Mouse (Mus musculus): Measurements from ENCODE around the gene Hist1h2bb. TPM values are rescaled to one million over a fixed set of nuclear protein-coding genes. Genes with fewer than 3 reads are reported as not detected.

Hist1h2bb gene
- polyA plus RNA-seq, 1 experiment from 2014 or later, result 2.6 TPM

DNA sequence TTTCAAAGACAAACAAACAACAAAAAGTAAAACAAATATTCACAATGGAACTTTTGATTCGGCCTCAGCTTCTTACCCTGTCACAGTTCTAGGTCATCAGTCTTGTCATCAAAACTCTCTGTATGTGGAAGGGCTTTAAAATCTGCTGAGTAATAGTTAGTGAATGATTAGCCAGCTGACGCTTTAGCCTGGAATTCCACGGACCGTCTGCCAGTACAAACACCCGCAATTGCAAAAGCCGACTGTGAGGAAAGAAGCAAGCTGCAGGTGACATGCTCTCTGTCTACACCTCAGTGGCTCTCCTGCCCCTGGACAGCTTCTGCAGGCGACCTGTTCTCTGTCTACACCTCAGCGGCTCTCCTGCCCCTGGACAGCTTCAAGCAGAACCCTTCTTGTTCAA is 16.1 kb upstream of the Hist1h2bb start:
- Histone ChIP-seq H3K27me3 (ENCODE audit: control insufficient read depth, insufficient read depth, low read length) (no peaks in the 10 kb centered on the region), H3K9ac (replicated peaks; ENCODE audit: low read length) (no peak overlapping the region), H3K27ac (replicated peaks; ENCODE audit: low read depth, low read length) (no peak overlapping the region), H3K9me3 (replicated peaks; ENCODE audit: control insufficient read depth, low read length) (no peaks in the 10 kb centered on the region), H3K4me1 (ENCODE audit: control insufficient read depth, insufficient read depth, low read length) (no peaks in the 10 kb centered on the region), H3K4me2 (ENCODE audit: low read depth, low read length) (no peak overlapping the region), H3K36me3 (replicated peaks; ENCODE audit: control insufficient read depth, insufficient read depth, low read depth, low read length) (no peaks in the 10 kb centered on the region), H3K4me3 (ENCODE audit: low read depth, low read length) (no peak overlapping the region)
- ATAC-seq (replicated peaks; ENCODE audit: insufficient number of reproducible peaks, low FRiP score, low TSS enrichment, low read depth), result no peak
- 53% methylated on average over 8 of the region's 8 CpGs for WGBS
- no peak for DNase-seq (ENCODE audit: low spot score)

DNA sequence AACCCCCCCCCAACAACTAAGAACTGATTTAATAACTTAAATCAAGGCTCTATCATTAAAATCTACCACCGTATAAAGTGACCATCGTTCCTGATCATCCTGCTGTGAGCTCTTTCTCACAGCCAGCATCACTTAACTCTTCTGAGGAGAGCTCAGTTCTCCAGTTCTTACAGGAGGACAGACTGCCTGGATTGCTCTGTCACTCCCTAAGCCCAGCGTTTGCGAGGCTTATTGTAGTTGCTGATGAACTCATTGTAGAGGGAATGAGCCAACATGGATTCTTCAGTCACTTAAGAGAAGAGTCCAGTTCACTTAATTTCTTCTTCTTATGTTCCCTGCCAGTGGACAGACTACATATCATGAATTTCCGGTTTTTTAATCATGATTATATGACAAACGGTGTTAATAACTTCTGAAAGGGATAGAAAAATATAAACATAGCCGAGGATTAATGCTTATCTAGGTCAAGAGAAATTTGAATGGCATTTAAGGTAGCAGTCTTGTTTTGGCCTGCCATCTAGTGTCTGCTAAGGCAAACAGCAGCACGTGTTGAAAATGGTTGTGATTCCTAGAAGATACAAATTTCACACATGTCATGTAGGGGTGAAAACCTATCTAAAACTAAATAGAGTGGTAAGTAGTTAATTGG is 14.3 kb upstream of the Hist1h2bb start:
- ATAC-seq (replicated peaks; ENCODE audit: insufficient number of reproducible peaks, low FRiP score, low TSS enrichment, low read depth) (no peak), DNase-seq (ENCODE audit: low spot score) (peak; percentile 70)
- no peaks in the 10 kb centered on the region for H3K36me3 ChIP-seq (replicated peaks; ENCODE audit: control insufficient read depth, insufficient read depth, low read depth, low read length)
- no peak overlapping the region for H3K27ac ChIP-seq (replicated peaks; ENCODE audit: low read depth, low read length)
- H3K4me1 ChIP-seq (ENCODE audit: control insufficient read depth, insufficient read depth, low read length), result no peaks in the 10 kb centered on the region
- H3K27me3 ChIP-seq (ENCODE audit: control insufficient read depth, insufficient read depth, low read length), result no peaks in the 10 kb centered on the region
- no peak overlapping the region for H3K9ac ChIP-seq (replicated peaks; ENCODE audit: low read length)
- H3K9me3 ChIP-seq (replicated peaks; ENCODE audit: control insufficient read depth, low read length), result no peaks in the 10 kb centered on the region
- WGBS, result 26% methylated on average over 8 of the region's 8 CpGs
- H3K4me2 ChIP-seq (ENCODE audit: low read depth, low read length), result no peak overlapping the region
- H3K4me3 ChIP-seq (ENCODE audit: low read depth, low read length), result no peak overlapping the region

DNA sequence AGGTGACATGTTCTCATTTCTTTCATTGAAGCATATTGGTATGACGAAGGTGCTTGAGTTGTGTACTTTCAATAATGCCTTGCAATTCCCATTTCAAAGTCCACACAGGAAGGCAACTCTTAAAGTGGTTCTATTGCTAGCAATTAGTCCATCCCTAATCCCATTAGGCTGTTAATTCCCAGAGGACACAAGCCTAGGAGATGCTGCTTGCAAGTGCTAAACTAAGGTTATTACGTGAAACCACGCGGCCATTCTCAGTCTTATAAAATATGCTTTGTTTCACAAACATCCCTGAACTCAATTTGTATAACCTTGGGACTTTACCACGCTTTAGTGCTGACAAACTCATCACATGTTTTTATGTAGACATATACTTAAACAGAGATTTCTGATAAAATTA is 9.4 kb upstream of the Hist1h2bb start:
- ATAC-seq (replicated peaks; ENCODE audit: insufficient number of reproducible peaks, low FRiP score, low TSS enrichment, low read depth) (no peak), DNase-seq (ENCODE audit: low spot score) (no peak)
- H3K4me1 ChIP-seq (ENCODE audit: control insufficient read depth, insufficient read depth, low read length), result no peaks in the 10 kb centered on the region
- no peaks in the 10 kb centered on the region for H3K9me3 ChIP-seq (replicated peaks; ENCODE audit: control insufficient read depth, low read length)
- no peaks in the 10 kb centered on the region for H3K27me3 ChIP-seq (ENCODE audit: control insufficient read depth, insufficient read depth, low read length)
- H3K27ac ChIP-seq (replicated peaks; ENCODE audit: low read depth, low read length), result no peak overlapping the region
- H3K4me3 ChIP-seq (ENCODE audit: low read depth, low read length), result no peak overlapping the region
- 77% methylated on average over 5 of the region's 5 CpGs for WGBS
- no peaks in the 10 kb centered on the region for H3K36me3 ChIP-seq (replicated peaks; ENCODE audit: control insufficient read depth, insufficient read depth, low read depth, low read length)
- H3K4me2 ChIP-seq (ENCODE audit: low read depth, low read length), result no peak overlapping the region
- H3K9ac ChIP-seq (replicated peaks; ENCODE audit: low read length), result no peak overlapping the region

DNA sequence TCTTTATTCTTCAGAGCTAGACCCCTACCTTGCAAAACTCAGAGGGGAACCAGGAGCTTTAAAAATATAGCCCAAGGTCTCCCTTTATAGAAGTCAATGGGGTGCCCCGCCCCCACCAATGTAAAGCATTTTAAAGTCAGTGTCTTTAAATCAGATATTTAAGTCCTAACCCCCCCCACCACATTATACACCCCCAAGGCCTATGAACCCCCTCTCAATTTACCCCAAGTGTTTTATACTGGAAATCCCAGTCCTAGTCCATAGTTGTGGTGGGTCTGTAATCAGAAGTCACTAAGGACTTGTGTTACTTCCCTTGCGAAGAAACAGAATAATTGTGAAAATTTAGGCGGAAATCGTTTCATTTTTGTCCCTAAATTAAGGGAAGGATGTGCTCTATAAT is 8.5 kb upstream of the Hist1h2bb start:
- peak overlapping the region; percentile 87; the same call in 1 of the 2 replicates for H3K9ac ChIP-seq (replicated peaks; ENCODE audit: low read length)
- DNase-seq (ENCODE audit: low spot score), result peak; percentile 42

DNA sequence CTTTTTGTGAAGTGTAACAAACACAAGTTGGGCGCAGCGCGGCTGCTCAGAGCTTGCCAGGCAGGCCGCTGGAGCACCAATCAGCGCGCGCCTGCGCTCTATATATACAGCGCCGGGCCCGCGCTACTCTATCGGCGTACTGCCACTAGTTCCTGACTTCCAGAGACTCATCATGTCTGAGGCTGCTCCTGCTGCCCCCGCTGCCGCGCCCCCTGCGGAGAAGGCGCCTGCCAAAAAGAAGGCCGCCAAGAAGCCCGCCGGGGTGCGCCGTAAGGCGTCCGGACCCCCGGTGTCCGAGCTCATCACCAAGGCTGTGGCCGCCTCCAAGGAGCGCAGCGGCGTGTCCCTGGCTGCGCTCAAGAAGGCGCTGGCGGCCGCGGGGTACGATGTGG is 7.9 kb upstream of the Hist1h2bb start, which contains the start of gene Hist1h1c:
Hist1h1c (plus strand) TSS at position 132 of the 392 bp plus-strand sequence.
- Histone ChIP-seq H3K27me3 (ENCODE audit: control insufficient read depth, insufficient read depth, low read length) (no peaks in the 10 kb centered on the region), H3K4me3 (ENCODE audit: low read depth, low read length) (peak within 1 kb of the TSS; percentile 56), H3K4me2 (ENCODE audit: low read depth, low read length) (peak within 1 kb of the TSS; percentile 90), H3K9ac (replicated peaks; ENCODE audit: low read length) (peak within 1 kb of the TSS; percentile 87), H3K9me3 (replicated peaks; ENCODE audit: control insufficient read depth, low read length) (no peaks in the 10 kb centered on the region), H3K36me3 (replicated peaks; ENCODE audit: control insufficient read depth, insufficient read depth, low read depth, low read length) (no peaks in the 10 kb centered on the region), H3K4me1 (ENCODE audit: control insufficient read depth, insufficient read depth, low read length) (no peaks in the 10 kb centered on the region), H3K27ac (replicated peaks; ENCODE audit: low read depth, low read length) (peak within 1 kb of the TSS; percentile 99)
- under 1% methylated on average over 30 of the region's 38 CpGs for WGBS
- ATAC-seq (replicated peaks; ENCODE audit: insufficient number of reproducible peaks, low FRiP score, low TSS enrichment, low read depth), result peak; percentile 96
- peak; percentile 94 for DNase-seq (ENCODE audit: low spot score)

More for the DNA sequence above, 8.5 kb upstream of the Hist1h2bb start:
- Histone ChIP-seq H3K4me1 (ENCODE audit: control insufficient read depth, insufficient read depth, low read length) (no peaks in the 10 kb centered on the region), H3K4me2 (ENCODE audit: low read depth, low read length) (no peak overlapping the region), H3K27ac (replicated peaks; ENCODE audit: low read depth, low read length) (peak overlapping the region; percentile 99), H3K27me3 (ENCODE audit: control insufficient read depth, insufficient read depth, low read length) (no peaks in the 10 kb centered on the region), H3K4me3 (ENCODE audit: low read depth, low read length) (no peak overlapping the region), H3K9me3 (replicated peaks; ENCODE audit: control insufficient read depth, low read length) (no peaks in the 10 kb centered on the region), H3K36me3 (replicated peaks; ENCODE audit: control insufficient read depth, insufficient read depth, low read depth, low read length) (no peaks in the 10 kb centered on the region)
- WGBS, result 22% methylated on average over 4 of the region's 4 CpGs
- ATAC-seq (replicated peaks; ENCODE audit: insufficient number of reproducible peaks, low FRiP score, low TSS enrichment, low read depth), result no peak

DNA sequence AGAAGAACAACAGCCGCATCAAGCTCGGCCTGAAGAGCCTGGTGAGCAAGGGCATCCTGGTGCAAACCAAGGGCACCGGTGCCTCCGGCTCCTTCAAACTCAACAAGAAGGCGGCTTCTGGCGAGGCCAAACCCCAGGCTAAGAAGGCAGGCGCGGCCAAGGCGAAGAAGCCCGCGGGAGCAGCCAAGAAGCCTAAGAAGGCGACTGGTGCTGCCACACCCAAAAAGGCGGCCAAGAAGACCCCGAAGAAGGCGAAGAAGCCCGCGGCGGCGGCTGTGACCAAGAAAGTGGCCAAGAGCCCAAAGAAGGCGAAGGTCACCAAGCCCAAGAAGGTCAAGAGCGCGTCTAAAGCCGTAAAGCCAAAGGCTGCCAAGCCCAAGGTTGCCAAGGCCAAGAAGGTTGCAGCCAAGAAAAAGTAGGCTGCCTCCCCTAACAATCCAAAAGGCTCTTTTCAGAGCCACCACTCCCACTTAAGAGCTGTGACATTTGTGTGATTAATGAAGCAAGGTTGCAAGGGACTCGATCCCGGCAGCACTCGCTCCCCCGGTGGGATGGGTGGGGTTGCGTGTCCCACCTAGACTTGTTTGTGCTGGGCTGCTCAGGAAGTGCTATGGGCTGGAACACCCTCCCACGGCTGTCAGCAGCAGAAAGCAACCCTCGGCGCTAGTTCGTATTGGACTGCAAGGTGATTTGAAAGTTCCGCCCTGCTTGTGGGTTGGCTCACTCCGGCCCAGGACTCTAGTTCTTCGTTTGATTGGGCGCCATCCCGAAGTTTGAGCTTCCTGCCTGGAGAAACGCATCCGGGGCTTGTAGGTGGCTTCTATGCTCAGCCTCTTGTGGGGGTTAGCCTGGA is 7.2 kb upstream of the Hist1h2bb start:
- Histone ChIP-seq H3K27ac (replicated peaks; ENCODE audit: low read depth, low read length) (peak overlapping the region; percentile 99), H3K4me2 (ENCODE audit: low read depth, low read length) (peak overlapping the region; percentile 90), H3K27me3 (ENCODE audit: control insufficient read depth, insufficient read depth, low read length) (no peaks in the 10 kb centered on the region), H3K9ac (replicated peaks; ENCODE audit: low read length) (peak overlapping the region; percentile 87), H3K36me3 (replicated peaks; ENCODE audit: control insufficient read depth, insufficient read depth, low read depth, low read length) (no peaks in the 10 kb centered on the region), H3K4me1 (ENCODE audit: control insufficient read depth, insufficient read depth, low read length) (no peaks in the 10 kb centered on the region), H3K9me3 (replicated peaks; ENCODE audit: control insufficient read depth, low read length) (no peaks in the 10 kb centered on the region), H3K4me3 (ENCODE audit: low read depth, low read length) (peak overlapping the region; percentile 56)
- WGBS, result under 1% methylated on average over 39 of the region's 39 CpGs
- peak; percentile 93 for DNase-seq (ENCODE audit: low spot score)
- peak; percentile 91 for ATAC-seq (replicated peaks; ENCODE audit: insufficient number of reproducible peaks, low FRiP score, low TSS enrichment, low read depth)

DNA sequence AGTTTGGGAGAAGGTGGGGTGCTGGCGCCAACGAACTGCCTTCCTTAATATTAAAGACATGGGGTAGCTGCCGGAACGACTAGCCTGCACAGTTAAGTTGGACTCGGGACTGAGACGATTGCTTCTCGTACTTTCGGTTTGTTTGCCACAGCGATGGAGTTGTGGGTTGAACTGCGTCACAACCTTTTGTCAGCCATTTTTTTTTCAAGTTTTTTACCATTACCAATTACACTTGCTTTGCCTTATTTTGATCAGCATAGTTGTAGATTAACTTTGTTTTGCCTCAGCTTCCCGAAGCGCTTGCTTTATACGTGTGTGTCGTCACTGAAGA is 6.6 kb upstream of the Hist1h2bb start:
- no peaks in the 10 kb centered on the region for H3K4me1 ChIP-seq (ENCODE audit: control insufficient read depth, insufficient read depth, low read length)
- WGBS, result under 1% methylated on average over 14 of the region's 14 CpGs
- ATAC-seq (replicated peaks; ENCODE audit: insufficient number of reproducible peaks, low FRiP score, low TSS enrichment, low read depth) (no peak; the same call in 1 of the 2 replicates), DNase-seq (ENCODE audit: low spot score) (no peak)
- H3K36me3 ChIP-seq (replicated peaks; ENCODE audit: control insufficient read depth, insufficient read depth, low read depth, low read length), result no peaks in the 10 kb centered on the region
- H3K4me3 ChIP-seq (ENCODE audit: low read depth, low read length), result peak overlapping the region; percentile 56
- H3K27me3 ChIP-seq (ENCODE audit: control insufficient read depth, insufficient read depth, low read length), result no peaks in the 10 kb centered on the region
- no peaks in the 10 kb centered on the region for H3K9me3 ChIP-seq (replicated peaks; ENCODE audit: control insufficient read depth, low read length)
- H3K9ac ChIP-seq (replicated peaks; ENCODE audit: low read length), result peak overlapping the region; percentile 87
- H3K4me2 ChIP-seq (ENCODE audit: low read depth, low read length), result peak overlapping the region; percentile 90
- H3K27ac ChIP-seq (replicated peaks; ENCODE audit: low read depth, low read length), result peak overlapping the region; percentile 99

DNA sequence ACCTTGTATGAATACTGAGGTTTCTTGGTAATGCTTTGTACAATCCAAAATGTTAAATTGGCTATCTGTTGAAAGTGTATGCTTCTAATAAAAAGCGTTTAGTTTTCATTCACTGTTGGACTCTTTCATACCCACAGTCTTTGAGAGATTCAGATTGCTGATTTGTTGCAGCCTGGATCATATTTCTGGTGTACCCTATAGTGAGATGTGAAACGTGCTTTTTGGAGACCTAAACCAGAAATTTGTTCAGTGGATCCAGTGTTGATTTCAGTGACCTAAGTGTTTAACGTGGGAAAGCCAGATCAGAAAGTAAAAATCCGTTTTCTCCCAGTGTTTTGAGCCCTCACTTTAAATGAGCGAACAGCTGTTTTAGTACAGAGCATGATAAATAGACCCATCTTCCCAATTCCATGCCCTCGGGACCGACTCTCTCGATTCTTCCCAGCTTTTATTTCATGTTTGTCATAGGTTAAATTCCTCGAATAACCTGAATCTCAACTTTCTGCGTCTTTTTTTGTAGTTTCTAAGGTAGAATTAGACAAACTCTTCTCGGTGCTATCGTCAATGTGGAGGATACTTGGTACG is 6.2 kb upstream of the Hist1h2bb start:
- 27% methylated on average over 13 of the region's 13 CpGs for WGBS
- DNase-seq (ENCODE audit: low spot score) (peak; percentile 45), ATAC-seq (replicated peaks; ENCODE audit: insufficient number of reproducible peaks, low FRiP score, low TSS enrichment, low read depth) (no peak)
- Histone ChIP-seq H3K4me1 (ENCODE audit: control insufficient read depth, insufficient read depth, low read length) (no peaks in the 10 kb centered on the region), H3K9ac (replicated peaks; ENCODE audit: low read length) (peak overlapping the region; percentile 87), H3K4me3 (ENCODE audit: low read depth, low read length) (peak overlapping the region; percentile 56), H3K4me2 (ENCODE audit: low read depth, low read length) (peak overlapping the region; percentile 90), H3K27me3 (ENCODE audit: control insufficient read depth, insufficient read depth, low read length) (no peaks in the 10 kb centered on the region), H3K36me3 (replicated peaks; ENCODE audit: control insufficient read depth, insufficient read depth, low read depth, low read length) (no peaks in the 10 kb centered on the region), H3K27ac (replicated peaks; ENCODE audit: low read depth, low read length) (peak overlapping the region; percentile 99), H3K9me3 (replicated peaks; ENCODE audit: control insufficient read depth, low read length) (no peaks in the 10 kb centered on the region)

Measured in embryonic facial prominence, embryonic 11.5 days (tissue).